ENCODE assay signal across 27 mouse cellular contexts in genomic region chr7:35926749-35927148, GRCm38 (mm10).
DNase-seq lines count a peak whose midpoint lies in the region; ATAC-seq and TF ChIP-seq lines count a peak whose summit lies in the region.
"Had no signal": no experiment of that assay in that cellular context is flagged by ENCODE, and none has a peak within 500 bp of the region (broad histone marks: within the 10 kb centered on the region; RNA-seq: fewer than 3 reads in every experiment).

No protein-coding gene starts in this region.

- DNase-seq in heart, adult 2 months: no peak
- DNase-seq in heart, adult 18-20 months: no peak
- no peak for DNase-seq in liver, embryonic 14.5 days (ENCODE audit: low read depth in 3 of 3, low spot score in 3 of 3)
- no peak for DNase-seq in testis, postnatal 14 days (ENCODE audit: low spot score)
- DNase-seq in stomach, postnatal 0 days (ENCODE audit: low spot score): no peak
- DNase-seq: adrenal gland, postnatal 25 days; cerebellum, adult 11-12 months; cerebellum, adult 9-11 months; embryo, embryonic 11 days; gastrocnemius, adult 2 months; heart, postnatal 10 days; kidney, adult 8-10 months; kidney, postnatal 14 days; liver, embryonic 13.5 days; right cerebral cortex, postnatal 25 days; thymus, adult 2 months; thymus, postnatal 36 days had no signal

- no peak overlapping the region for H3K27ac ChIP-seq in heart, adult 2 months
- H3K27ac ChIP-seq in liver, embryonic 14.5 days: no peak overlapping the region
- H3K27ac ChIP-seq in liver, embryonic 12.5 days: no peak overlapping the region
- H3K27ac ChIP-seq in testis, adult 2 months (ENCODE audit: control insufficient read depth, insufficient read depth, low read depth, low read length): no peak overlapping the region
- no peak overlapping the region for H3K27ac ChIP-seq in stomach, postnatal 0 days (replicated peaks)
- H3K27ac ChIP-seq: embryonic facial prominence, embryonic 12.5 days; gastrocnemius, adult 2 months; heart, embryonic 13.5 days; hindbrain, embryonic 15.5 days; liver, embryonic 13.5 days; macrophage; midbrain, embryonic 15.5 days; stomach, embryonic 15.5 days had no signal

- H3K36me3 ChIP-seq in heart, adult 2 months (ENCODE audit: control insufficient read depth, insufficient read depth, low read length): no peaks in the 10 kb centered on the region
- H3K36me3 ChIP-seq in liver, embryonic 14.5 days (replicated peaks; ENCODE audit: control insufficient read depth, insufficient read depth, low read depth): no peaks in the 10 kb centered on the region
- no peaks in the 10 kb centered on the region for H3K36me3 ChIP-seq in liver, embryonic 12.5 days
- H3K36me3 ChIP-seq in testis, adult 2 months (ENCODE audit: control insufficient read depth, insufficient read depth, low read length): no peaks in the 10 kb centered on the region
- H3K36me3 ChIP-seq in stomach, postnatal 0 days (ENCODE audit: control insufficient read depth, insufficient read depth, low read length): no peaks in the 10 kb centered on the region
- H3K36me3 ChIP-seq: embryonic facial prominence, embryonic 12.5 days; heart, embryonic 13.5 days; hindbrain, embryonic 15.5 days; liver, embryonic 13.5 days; midbrain, embryonic 15.5 days; stomach, embryonic 15.5 days had no signal

- intact Hi-C loops in heart, adult 2 months (cut with DNase I): no loop called here

- WGBS in heart, adult 2 months: 87% methylated on average over 4 of the region's 4 CpGs
- 79% methylated on average over 4 of the region's 4 CpGs for WGBS in liver, embryonic 14.5 days (ENCODE audit: insufficient replicate concordance)
- 65% methylated on average over 4 of the region's 4 CpGs for WGBS in liver, embryonic 12.5 days (ENCODE audit: insufficient replicate concordance)
- 87% methylated on average over 4 of the region's 4 CpGs for WGBS in stomach, postnatal 0 days

- H3K4me2 ChIP-seq in liver, embryonic 14.5 days (ENCODE audit: low read depth): no peak overlapping the region
- H3K4me2 ChIP-seq in liver, embryonic 12.5 days: no peak overlapping the region
- no peak overlapping the region for H3K4me2 ChIP-seq in stomach, postnatal 0 days (replicated peaks; ENCODE audit: low read depth)
- H3K4me2 ChIP-seq: embryonic facial prominence, embryonic 12.5 days; heart, embryonic 13.5 days; hindbrain, embryonic 15.5 days; liver, embryonic 13.5 days; midbrain, embryonic 15.5 days; stomach, embryonic 15.5 days had no signal

- H3K4me1 ChIP-seq in heart, adult 2 months (ENCODE audit: control insufficient read depth, insufficient read depth, low read length): no peaks in the 10 kb centered on the region
- no peaks in the 10 kb centered on the region for H3K4me1 ChIP-seq in liver, embryonic 14.5 days (replicated peaks; ENCODE audit: control insufficient read depth in 2 of 2, insufficient read depth in 2 of 2, low read length in 1 of 2)
- H3K4me1 ChIP-seq in liver, embryonic 12.5 days: no peaks in the 10 kb centered on the region
- H3K4me1 ChIP-seq in testis, adult 2 months (ENCODE audit: control insufficient read depth, insufficient read depth, low read length): no peaks in the 10 kb centered on the region; the same call in 1 of the 2 replicates
- no peaks in the 10 kb centered on the region for H3K4me1 ChIP-seq in stomach, postnatal 0 days (replicated peaks; ENCODE audit: control insufficient read depth, insufficient read depth)
- H3K4me1 ChIP-seq: liver, embryonic 13.5 days had no signal

- no peak for ATAC-seq in liver, embryonic 14.5 days (ENCODE audit: insufficient read depth)
- no peak for ATAC-seq in liver, embryonic 12.5 days
- no peak for ATAC-seq in stomach, postnatal 0 days (ENCODE audit: low FRiP score, low TSS enrichment)
- no peak for ATAC-seq in granulocyte monocyte progenitor cell, adult 5-6 weeks (replicated peaks; ENCODE audit: poor library complexity, severe bottlenecking)
- ATAC-seq: forebrain, embryonic 14.5 days; midbrain, embryonic 15.5 days had no signal

- H3K9me3 ChIP-seq in liver, embryonic 14.5 days (ENCODE audit: control insufficient read depth, low read length): no peaks in the 10 kb centered on the region
- H3K9me3 ChIP-seq in liver, embryonic 12.5 days (replicated peaks): peaks cover 21% of the 10 kb centered on the region; the same call in 1 of the 2 replicates
- no peaks in the 10 kb centered on the region for H3K9me3 ChIP-seq in stomach, postnatal 0 days (ENCODE audit: control insufficient read depth, low read length)
- H3K9me3 ChIP-seq: hindbrain, embryonic 15.5 days; midbrain, embryonic 15.5 days; stomach, embryonic 15.5 days had no signal

- H3K9ac ChIP-seq in heart, adult 2 months (ENCODE audit: low read depth, low read length): no peak overlapping the region
- no peak overlapping the region for H3K9ac ChIP-seq in liver, embryonic 14.5 days (replicated peaks)
- H3K9ac ChIP-seq in liver, embryonic 12.5 days: no peak overlapping the region
- no peak overlapping the region for H3K9ac ChIP-seq in stomach, postnatal 0 days (ENCODE audit: low read length)
- H3K9ac ChIP-seq: embryonic facial prominence, embryonic 12.5 days; heart, embryonic 13.5 days; hindbrain, embryonic 15.5 days; liver, embryonic 13.5 days; midbrain, embryonic 15.5 days; stomach, embryonic 15.5 days had no signal

- TF ChIP-seq POLR2A in heart, adult 2 months (IDR thresholded peaks at IDR 0.05; ENCODE audit: insufficient read depth, low read depth, low read length): no peak
- TF ChIP-seq POLR2A in testis, adult 2 months (IDR thresholded peaks at IDR 0.05; ENCODE audit: control insufficient read depth, low read depth, low read length): no peak

- no peak overlapping the region for H3K4me3 ChIP-seq in heart, adult 2 months
- no peak overlapping the region for H3K4me3 ChIP-seq in liver, embryonic 14.5 days (ENCODE audit: insufficient read depth in 1 of 2, low read depth in 2 of 2, low read length in 2 of 2)
- H3K4me3 ChIP-seq in liver, embryonic 12.5 days: no peak overlapping the region
- H3K4me3 ChIP-seq in testis, adult 2 months (ENCODE audit: control insufficient read depth, low read depth, low read length): no peak overlapping the region
- no peak overlapping the region for H3K4me3 ChIP-seq in stomach, postnatal 0 days (ENCODE audit: low read depth, low read length)
- H3K4me3 ChIP-seq: embryonic facial prominence, embryonic 12.5 days; gastrocnemius, adult 2 months; heart, embryonic 13.5 days; hindbrain, embryonic 15.5 days; liver, embryonic 13.5 days; midbrain, embryonic 15.5 days; stomach, embryonic 15.5 days had no signal

- H3K27me3 ChIP-seq in heart, adult 2 months (ENCODE audit: control insufficient read depth, insufficient read depth, low read length): no peaks in the 10 kb centered on the region
- H3K27me3 ChIP-seq in liver, embryonic 14.5 days (ENCODE audit: control insufficient read depth, insufficient read depth, low read length): no peaks in the 10 kb centered on the region; the same call in 1 of the 2 replicates
- H3K27me3 ChIP-seq in liver, embryonic 12.5 days (replicated peaks): peaks cover 19% of the 10 kb centered on the region
- no peaks in the 10 kb centered on the region for H3K27me3 ChIP-seq in testis, adult 2 months (ENCODE audit: control insufficient read depth, insufficient read depth, low read length)
- no peaks in the 10 kb centered on the region for H3K27me3 ChIP-seq in stomach, postnatal 0 days (ENCODE audit: control insufficient read depth, insufficient read depth, low read length)
- H3K27me3 ChIP-seq: midbrain, embryonic 15.5 days had no signal

- 0 out of 2 replicates have a peak, but pooled peaks have one; percentile 3 for TF ChIP-seq CTCF in heart, adult 2 months (IDR thresholded peaks at IDR 0.05)
- TF ChIP-seq CTCF in liver, embryonic 14.5 days (IDR thresholded peaks at IDR 0.05; ENCODE audit: low read depth): peak; percentile 31; the same call in 1 of the 2 replicates
- TF ChIP-seq CTCF in testis, adult 2 months (IDR thresholded peaks at IDR 0.05; ENCODE audit: control insufficient read depth, insufficient read depth, insufficient replicate concordance, low read depth, low read length): peak; percentile 54; the same call in 1 of the 2 replicates
- peak; percentile 32; the same call in 1 of the 2 replicates for TF ChIP-seq CTCF in stomach, postnatal 0 days (IDR thresholded peaks at IDR 0.05; ENCODE audit: low read depth)

- H3K79me2 ChIP-seq in heart, adult 2 months (replicated peaks; ENCODE audit: control insufficient read depth, insufficient read depth, low read length): no peaks in the 10 kb centered on the region

- TF ChIP-seq EP300 in heart, adult 2 months (IDR thresholded peaks at IDR 0.05; ENCODE audit: insufficient read depth, low read depth, low read length): no peak
- TF ChIP-seq EP300 in liver, embryonic 14.5 days (IDR thresholded peaks at IDR 0.05; ENCODE audit: low read depth): no peak
- TF ChIP-seq EP300 in stomach, postnatal 0 days (optimal IDR thresholded peaks at IDR 0.05): no peak

Comparison
In these comparisons a context has a peak if more than half of its experiments do, and no peak if none do; other contexts are left out.
1. CTCF ChIP-seq: peak in every context shown above with its lines; median percentile 54 in testis, adult 2 months; 32 in stomach, postnatal 0 days; 31 in liver, embryonic 14.5 days; 3 in heart, adult 2 months.